Mouse (Mus musculus) c-Kit-positive CD71-positive TER-119-positive erythroid progenitor cells, embryonic 14.5 days (primary cell): Measurements from ENCODE around the gene F2r.

Experiments
- DNase-seq: peaks from one replicate; pipeline ENCODE4 v3.0.0-alpha.2; 2013; ENCODE audit warnings: low spot score

The F2r gene

DNA sequence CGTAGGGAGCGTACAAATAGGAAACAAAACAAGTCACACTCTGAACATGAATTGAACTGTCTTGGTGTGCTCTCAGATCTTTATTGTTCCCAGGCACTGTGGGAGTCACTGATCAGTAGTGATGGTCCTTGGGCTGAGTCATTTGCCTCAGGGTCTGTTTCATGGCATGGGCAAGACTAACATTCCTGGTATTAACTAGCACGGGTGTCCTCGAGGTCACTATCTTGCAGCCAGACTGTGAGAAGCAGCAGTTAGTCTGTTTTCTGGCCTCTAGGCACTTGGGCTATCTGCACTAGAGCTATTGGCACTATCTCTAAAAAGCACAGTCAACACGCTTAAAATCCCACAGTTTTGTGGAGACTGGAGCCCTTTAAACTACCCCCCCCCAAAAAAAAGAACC is 22.4 kb downstream of the F2r start:
- no peak for DNase-seq

DNA sequence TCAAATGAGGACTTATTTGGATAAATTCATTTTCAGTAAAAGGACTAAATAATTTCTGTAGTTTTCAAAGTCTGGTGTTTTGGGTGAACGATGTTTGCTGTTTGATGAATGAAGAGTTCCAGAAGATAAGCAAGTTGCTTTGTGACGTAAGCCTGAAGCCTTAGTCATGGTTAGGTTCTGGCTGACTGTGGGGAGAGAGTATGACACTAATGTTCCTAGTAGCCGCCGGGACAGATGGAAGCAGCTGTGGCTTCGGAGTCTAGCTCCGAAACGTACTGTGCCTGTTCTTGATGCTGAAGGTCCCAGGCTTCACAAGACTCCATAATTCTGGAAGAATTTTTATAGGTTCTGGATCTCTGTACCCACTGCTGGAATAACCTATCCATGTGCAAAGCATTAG is 22.9 kb downstream of the F2r start:
- DNase-seq: no peak

DNA sequence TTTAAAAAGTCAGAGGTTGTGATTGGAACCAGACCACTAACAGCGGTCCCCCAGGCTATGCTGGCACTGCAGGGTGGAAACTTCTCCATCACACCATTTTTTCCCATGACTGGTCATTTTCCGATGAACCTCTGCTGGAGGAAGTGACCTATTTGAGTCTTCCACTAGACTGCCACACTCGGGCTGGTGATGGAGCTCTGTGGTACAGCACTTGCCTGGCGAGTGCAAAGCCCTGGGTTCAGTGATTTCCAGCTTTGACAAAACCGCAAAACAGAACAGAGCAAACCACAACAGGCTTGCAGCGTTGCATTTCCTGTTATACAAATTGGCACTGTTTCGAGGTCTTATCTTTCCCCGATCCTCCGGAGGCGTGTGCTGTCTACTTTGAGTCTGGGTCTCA is 25.4 kb downstream of the F2r start:
- no peak for DNase-seq

DNA sequence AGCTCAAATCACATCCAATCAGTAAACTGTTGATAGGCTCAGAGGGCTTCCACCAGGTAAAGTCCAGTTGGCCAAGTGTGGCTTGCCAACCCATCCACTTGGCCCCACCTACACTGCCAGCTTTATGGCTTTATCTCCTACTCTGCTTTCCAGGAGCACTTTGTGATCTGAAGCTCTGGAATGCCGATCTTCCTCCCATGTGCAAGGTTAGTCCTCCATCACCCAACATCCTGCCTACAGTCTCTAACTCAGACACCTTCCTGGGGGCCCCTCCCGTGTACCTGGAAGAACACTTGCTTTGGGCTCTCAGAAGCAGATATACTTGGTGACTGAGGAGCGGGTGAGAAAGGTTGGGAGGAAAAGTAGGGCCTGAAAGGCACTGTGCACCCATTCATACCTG is 26.7 kb downstream of the F2r start:
- DNase-seq: no peak

DNA sequence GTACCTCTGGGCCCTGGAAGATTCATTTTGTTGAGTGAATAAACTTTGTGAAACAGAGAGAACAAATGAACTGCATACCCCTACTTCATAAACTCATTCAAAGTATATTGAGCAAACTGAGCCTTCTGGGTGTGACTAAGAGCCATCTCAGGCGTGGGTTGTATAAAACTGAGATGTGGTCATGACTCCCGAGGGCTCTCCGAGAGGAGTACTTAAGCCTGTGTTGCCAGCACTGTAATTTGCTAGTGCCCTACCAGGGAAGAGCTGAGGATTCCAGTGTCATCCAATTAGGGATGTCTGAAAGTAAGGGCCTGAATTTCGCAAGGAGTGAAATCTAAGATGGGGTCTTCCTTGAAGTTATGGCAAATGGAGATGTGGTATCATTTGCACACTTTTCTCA is 30.7 kb downstream of the F2r start:
- DNase-seq: no peak

DNA sequence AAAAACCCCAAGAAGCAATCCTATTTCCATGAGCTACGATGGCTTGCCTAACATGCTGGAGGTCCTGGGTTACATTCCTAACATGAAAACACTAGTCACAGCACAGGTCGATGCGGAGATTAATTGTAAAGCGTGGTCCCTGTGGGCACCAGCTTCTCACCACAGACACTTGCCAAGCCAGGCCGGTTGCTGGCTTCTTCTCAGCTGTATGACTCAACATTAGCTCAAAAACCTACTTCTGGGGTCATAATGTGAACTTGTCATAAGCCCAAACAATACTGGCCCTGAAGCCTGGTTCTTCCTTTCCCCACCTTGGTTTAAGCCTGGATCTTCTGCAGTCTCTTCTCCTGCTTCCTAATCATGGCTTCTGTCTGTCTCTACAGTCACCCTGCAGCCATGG is 33.4 kb downstream of the F2r start:
- DNase-seq: no peak

DNA sequence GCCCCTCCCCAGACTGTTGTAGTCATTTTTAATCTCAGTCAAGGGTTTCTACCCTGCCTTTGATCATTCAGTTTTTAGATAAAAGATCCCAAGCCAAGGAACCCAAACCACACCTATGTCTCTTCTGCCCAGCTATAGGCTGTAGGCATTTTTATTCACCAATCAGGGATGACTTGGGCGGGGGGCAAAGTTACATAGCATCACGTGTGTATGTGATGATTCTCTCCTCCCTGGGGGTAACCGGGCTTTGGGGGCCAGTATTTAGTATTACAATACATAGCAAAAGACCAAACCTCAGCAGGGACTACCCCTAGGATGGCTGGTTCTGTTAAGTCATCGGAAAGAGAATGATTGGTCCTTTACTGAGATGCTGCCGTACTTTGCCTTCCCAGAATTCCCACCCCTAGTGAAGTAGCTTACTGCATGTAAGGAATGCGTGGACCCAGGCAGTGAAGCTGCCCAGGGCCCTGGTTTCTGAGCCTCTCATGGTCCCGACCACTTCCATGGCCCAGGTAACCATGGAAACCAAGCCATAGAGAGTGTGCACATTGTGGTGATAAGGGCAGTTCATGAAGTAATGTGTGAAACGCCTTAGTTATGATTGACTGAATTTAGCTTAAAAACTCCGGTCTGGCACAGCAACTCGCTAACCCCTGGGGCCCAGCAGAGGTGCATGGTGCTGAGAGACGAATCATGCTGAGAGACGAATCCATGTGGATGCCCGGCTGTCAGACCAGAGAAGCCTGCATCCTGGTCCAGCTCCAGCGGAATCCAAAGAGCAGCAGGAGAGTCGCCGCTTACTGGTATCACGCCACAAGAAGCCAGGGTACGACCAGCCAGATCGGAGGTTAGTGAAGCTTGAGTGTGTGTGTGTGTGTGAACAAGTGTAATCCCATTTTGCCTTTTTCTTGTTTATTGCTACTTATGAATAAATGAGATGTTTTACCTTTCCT is 34.8 kb downstream of the F2r start:
- DNase-seq: no peak

DNA sequence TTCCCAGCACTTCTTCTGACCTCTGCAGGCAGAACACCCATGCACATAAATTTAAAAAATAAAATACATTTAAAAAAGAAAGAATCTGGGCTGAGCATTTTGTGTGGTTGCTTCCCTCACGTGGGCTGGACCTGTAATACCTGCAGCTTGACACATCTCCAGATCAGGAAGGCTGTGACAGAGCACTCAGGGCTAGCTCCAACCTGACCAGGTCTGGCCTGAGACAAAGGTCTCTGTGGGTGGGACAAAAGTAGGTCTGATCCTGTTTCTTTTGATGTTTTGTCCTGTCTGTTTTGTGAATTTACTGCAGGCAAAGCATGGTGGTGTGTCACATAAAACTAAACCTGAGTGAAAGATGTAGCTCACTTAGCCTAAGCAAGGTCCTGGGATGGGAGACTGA is 36.4 kb downstream of the F2r start:
- DNase-seq: no peak

DNA sequence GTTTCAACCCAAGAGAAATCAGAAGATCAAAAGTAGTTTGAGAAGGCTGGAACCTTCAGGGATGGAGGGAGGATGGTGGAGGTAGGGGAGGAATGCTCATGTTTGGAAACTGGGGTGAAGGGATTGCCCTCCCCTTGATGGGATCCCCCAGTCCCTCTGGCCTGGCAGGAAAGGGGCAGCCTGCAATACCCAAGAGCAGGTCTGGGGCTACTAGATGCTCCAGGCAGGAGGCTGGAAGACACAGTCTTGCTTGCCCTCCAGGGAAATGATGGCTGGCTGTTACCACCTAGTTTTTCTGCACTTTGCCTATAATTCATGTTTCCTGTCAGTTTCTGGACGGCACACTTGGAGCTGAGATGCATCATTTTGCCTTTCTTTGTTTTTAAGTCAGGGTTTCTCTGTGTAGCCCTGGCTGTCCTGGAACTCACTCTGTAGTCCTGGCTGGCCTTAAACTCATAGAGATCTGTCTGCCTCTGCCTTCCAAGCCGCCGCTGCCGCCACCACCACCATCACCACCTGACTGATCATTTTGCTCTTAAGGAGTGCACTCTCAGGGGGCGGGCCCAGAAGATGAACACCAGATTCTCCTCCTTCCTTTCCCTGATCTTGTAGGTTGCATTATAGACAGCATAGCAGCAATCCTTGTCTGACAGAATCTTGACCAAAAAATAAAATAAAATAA is 40.1 kb downstream of the F2r start:
- no peak for DNase-seq

DNA sequence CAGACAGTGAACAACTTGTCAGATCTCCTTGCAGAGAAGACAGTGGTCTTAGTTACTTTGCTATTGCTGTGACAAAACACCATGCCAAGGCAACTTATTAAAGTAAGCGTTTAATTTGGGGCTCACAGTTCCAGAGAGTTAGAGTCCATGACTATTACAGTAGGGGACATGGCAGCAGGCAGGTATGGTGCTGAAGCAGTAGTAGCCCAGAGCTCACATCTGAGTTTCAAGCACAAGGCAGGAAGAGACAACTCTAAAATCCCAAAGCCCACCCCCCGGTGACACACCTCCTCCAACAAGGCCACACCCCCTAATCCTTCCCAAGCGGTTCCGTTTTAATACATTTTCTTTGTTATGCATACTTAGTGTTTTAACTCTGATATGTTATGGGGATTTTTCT is 47.4 kb downstream of the F2r start:
- no peak for DNase-seq

DNA sequence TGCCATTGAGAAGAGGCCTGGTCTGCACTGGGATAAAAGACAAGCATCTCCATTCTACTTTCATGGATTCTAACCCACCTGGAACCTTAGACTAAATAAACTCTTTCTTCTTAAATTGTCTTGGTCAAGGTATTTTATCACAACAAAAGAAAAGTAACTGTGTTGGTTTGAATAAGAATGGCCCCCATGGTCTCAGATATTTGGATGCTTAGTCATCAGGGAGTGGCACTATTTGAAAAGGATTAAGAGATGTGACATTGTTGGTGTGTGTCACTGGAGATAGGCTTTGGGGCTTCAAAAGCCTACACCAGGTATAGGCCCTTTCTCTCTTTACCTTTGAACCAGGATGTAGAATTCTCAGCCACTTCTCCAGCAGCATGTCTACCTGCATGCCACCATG is 49.0 kb downstream of the F2r start:
- DNase-seq: no peak

DNA sequence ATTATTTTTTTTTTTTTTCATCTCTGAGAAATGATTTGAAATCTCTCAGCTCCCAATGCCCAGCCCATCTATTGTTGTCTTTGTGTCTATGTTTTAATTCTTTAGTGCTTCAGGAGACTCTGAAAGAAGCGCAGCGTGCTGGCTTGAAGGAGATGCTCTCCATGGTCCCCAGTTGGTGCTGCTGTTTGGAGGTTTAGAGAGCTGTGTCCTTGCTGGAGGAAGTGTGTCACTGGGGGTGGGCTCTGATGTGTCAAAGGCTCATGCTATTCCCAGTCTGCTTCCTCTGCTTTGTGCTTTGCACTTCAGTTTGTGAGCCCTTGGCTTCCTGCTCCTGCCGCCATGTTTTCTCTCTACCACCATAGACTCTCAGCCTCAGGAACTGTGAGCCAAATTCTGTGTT is 50.0 kb downstream of the F2r start:
- no peak for DNase-seq

DNA sequence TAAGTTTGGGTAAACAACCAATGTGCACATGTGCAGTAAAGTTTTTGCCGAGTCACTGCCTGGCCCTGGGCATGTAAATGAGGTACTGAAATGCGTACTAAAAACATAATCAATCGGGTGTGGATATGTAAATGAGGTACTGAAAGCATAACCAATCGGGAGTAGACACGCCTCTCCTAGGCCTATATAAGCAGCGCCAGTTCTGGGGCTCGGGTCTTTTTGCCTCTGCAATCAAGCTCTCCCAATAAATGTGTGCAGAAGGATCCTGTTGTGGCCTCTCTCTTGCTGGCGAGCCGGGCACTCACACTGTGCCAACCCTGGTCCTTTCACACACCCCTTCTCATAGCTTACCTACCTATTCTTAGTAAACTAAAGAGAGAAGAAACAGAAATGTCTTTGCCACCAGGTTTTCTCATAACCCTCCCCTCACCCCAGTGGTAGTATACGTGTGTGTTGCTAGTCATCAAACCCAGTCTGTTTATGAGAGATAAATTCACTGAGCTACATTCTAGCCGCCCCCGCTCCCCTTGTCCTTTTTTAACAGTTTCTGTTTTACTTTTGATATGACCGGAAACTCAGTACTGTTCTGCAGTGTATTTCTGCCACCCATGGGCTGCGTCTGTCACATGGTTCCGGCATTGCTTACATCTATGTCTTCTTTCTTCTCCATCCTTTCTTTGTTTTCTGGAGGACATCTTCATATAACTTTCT is 51.3 kb downstream of the F2r start:
- DNase-seq: peak; percentile 49

DNA sequence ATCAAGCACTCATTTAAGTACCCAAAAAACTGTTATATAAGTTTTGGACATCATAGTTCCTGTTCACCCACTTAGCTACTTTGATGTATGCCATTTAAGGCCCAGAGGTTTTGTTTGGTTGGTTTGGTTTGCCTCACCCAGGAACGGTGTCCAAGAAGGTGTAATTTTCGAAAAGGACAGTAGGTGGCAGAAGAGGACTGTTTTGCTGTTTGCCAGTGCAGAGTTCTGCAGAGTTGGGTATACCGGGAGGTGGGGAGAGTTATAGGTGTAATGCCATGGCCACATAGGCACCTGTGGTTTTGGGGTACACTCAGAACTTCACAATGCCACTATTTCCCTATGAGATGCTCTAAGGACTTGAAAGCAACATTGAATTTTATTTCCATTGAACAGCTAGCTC is 54.6 kb downstream of the F2r start:
- DNase-seq: peak; percentile 72

DNA sequence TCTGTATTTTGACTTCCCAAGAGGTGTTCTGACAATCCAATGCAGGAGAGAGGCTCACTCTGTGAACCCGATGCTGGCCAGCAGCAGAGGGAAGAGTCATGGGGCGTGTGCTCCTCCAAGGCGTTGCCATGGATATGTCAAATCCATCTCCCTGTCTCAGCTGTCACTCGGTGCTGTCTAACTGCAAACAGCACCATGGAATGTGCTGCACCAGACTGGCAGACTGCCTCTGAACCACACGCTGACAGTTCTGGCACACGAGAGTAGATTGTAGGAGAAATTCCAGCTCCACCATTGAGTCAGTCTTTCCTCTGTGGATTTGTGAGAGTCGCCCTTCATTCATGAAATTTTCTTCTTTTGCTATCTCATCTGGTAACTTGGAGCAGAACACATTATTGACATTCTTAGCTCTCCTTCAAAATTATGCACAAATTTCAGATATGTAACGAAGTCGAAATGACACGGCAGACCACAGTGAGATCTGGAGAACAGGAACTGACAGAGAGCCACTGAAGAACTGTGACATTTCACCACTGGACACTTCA is 55.1 kb downstream of the F2r start:
- no peak for DNase-seq

DNA sequence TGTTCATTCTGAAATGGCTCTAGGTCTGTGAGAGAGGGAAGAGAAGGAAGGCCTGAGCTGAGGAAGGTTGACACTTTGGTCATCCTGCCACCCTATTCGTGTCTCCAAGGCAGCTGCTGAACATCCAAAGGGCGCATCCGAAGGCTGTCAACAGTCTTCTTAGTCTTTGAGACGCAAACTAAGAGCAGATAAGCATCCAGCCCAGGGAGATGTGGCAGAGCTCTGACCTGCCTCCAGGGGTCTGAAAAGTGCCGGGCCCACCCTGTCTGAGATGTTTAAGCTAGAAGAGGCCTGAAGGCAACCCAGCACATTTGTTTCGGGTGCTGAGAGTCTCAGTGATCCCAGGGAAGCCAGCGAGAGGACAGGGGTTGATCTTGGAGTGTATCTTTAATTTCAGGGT is 61.0 kb downstream of the F2r start:
- DNase-seq: no peak

DNA sequence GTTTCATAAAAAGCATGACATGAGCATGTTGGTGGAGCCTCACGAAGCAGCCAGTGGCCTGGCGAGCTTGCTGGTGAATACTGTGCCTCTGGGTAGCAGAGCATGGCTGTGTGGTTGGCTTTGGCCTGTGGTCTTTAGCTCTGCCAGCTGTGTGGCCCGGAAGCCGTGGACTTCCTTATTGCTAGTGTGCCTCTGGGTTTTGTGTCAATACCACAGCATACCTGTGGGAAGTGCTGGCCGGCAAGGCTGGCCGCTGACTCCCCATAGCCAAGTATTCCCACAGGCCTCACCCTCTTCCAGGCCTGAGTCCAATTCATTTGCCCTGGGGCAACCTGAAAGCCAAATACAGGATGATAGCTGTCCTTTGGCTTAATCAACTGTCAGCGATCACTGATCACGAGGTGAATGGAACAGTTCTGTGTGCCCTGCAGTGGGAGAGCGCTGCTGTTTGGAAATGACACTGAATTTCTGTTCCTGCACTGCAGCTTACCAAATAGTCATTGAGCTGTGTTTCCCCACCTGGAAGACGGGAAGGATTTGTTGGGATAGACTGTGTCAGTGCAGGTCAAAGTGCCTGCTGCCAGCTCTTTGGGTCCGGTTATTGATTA is 64.3 kb downstream of the F2r start:
- DNase-seq: no peak
